Mouse (Mus musculus) urinary bladder, adult 2 months (tissue): ENCODE data around the gene Csmd2. TPM values are rescaled to one million over a fixed set of nuclear protein-coding genes. Genes with fewer than 3 reads are reported as not detected.
"Not testable (repeated sequence)": the region's sequence is repeated elsewhere in the genome, so short reads cannot be mapped to it uniquely, and the experiment has no call there.

Source experiments
- DNase-seq: peaks from one replicate; pipeline ENCODE4 v3.0.0; 2022; ENCODE audit warnings: low spot score
- polyA plus RNA-seq: library from polyadenylated mRNA; depleted of rRNA; stranded (reverse); fragments of >200 nt; gene quantifications from 2 replicates; pipeline ENCODE4 v1.2.3, GENCODE M21; 2012

Gene Csmd2
- polyA plus RNA-seq, 1 experiment, result not detected

- DNase-seq, result no peak
These were observed 496.2 kb downstream of the Csmd2 start for GRCm38 (mm10) chr4:128483891-128484290.

- no peak for DNase-seq
These were observed 497.0 kb downstream of the Csmd2 start for GRCm38 (mm10) chr4:128484679-128485078.

- no peak for DNase-seq
These were observed 502.0 kb downstream of the Csmd2 start for GRCm38 (mm10) chr4:128489521-128490100.

GRCm38 (mm10) chr4:128492055-128492454 lies 504.4 kb downstream of the Csmd2 start:
- DNase-seq, result no peak

DNA sequence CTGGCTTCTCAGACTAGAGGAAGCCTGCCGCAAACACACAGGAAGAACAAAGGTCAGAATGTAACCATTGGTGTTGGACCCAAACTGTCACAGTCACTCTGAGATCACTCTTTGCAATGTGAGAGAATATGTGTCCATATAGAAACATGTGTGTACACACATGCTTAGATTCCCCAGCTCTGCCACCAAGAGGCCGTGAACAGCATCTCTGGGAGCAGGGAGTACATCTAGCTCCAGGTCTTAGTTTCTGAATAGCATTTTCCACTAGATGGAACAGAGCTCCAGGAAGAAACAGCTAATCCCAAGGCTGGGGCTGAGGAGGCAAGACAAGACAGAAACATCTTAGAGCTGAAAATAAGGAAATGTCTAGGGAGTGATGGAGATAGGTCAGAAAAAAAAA lies 512.3 kb downstream of the Csmd2 start:
- DNase-seq, result no peak

- no peak for DNase-seq
These were observed 519.2 kb downstream of the Csmd2 start for GRCm38 (mm10) chr4:128506878-128507277.

DNA sequence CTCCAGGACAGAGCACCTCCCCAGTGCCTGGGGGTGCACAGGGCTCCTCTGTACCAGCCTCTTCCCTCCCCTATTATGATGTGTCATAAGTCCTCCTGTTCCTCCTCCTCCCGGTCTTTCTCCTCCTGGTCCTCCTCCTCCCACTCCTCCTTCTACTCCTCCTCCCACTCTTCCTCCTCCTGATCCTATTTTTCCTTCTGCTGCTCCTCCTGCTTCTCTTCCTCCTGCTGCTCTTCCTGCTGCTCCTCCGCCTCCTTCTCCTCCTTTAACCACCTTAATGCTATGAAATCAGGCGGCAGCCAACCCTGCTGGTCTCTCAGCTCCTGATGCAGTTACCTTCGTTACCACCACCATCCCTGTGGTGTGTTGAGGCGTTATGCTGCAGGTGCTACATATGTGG lies 522.2 kb downstream of the Csmd2 start:
- DNase-seq, result no peak

GRCm38 (mm10) chr4:128514496-128514895 lies 526.8 kb downstream of the Csmd2 start:
- DNase-seq, result no peak

DNA sequence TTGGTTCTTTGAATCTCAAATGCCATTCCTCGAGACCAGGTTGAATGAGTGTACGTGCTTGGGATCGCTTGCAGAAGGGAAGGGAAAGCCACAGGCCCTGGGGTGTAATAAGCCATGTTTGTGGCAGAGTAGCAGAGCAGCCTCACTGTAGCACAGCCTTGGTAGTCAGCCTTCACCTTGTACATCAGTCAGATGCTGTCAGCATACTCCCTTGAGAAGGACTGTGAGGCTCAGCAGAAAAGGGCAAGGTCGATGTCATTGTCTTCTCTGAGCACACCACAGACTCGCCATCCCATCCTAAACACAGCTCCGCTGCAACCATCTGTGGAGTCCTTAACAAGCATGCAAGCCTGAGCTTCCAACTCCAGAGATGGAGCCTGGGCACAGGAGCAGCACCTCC lies 533.6 kb downstream of the Csmd2 start:
- DNase-seq, result no peak

GRCm38 (mm10) chr4:128543378-128543777 lies 555.7 kb downstream of the Csmd2 start:
- no peak for DNase-seq

DNA sequence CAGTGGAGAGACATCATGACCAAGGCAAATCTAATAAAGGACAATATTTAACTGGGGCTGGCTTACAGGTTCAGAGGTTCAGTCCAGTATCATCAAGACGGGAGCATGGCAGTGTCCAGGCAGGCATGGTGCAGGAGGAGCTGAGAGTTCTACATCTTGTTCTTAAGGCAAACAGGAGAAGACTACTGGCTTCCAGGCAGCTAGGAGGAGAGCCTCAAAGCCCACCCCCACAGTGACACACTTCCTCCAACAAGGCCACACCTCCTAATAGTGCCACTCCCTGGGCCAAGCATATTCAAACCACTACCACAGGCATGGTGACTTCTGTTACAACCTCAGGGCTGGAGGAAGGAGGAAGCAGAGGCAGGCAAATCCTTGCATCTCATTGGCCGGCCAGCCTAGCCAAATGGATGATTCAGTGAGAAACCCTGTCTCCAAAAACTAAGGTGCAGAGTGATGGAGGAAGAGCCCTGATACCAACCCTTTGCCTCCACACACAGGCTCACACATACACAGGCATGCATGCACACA lies 556.4 kb downstream of the Csmd2 start:
- DNase-seq, result not testable (repeated sequence)

- no peak for DNase-seq
These were observed 563.1 kb downstream of the Csmd2 start for GRCm38 (mm10) chr4:128550756-128551155.

DNA sequence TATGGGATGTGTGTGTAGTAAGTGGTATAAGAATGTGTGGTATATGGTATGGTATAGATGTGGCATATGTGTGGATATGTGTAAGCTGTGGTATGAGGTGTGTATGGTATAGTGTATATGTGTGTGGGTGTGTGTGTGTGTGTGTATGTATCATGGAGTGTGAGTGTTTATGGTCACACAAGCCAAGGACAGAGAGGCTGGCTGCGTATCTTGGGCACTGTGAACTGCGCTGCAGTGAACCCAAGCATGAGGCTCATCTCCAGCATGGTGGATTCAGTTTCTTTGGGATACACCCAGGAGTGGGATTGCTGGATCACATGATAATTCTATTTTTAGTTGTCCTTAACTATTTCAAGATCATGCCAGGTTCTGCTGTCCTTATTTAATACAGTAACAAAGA lies 566.5 kb downstream of the Csmd2 start:
- DNase-seq, result no peak

DNA sequence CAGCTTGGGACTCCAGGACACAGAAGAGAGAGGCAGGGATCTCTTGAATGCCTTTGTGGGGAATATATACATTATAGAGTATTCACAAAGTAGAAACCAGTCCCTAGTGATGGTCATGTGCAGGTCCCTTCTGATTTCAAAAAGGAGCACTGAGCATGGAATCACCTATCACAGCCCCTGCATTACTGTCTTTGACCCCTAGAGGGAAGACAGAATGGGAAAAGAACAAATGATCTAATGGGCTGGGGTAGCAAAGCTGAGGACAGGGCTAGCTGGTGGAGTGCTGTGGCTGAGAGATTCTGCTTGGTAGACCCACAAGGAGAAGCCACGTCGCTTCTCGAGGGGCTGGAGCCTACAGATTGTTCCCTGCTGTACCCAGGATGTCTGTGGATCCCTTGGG lies 572.7 kb downstream of the Csmd2 start:
- no peak for DNase-seq

- no peak for DNase-seq
These were observed 588.2 kb downstream of the Csmd2 start for GRCm38 (mm10) chr4:128575811-128576210.

GRCm38 (mm10) chr4:128579182-128579581 lies 591.5 kb downstream of the Csmd2 start:
- DNase-seq, result no peak

- no peak for DNase-seq
These were observed 605.6 kb downstream of the Csmd2 start for GRCm38 (mm10) chr4:128593286-128593685.

DNA sequence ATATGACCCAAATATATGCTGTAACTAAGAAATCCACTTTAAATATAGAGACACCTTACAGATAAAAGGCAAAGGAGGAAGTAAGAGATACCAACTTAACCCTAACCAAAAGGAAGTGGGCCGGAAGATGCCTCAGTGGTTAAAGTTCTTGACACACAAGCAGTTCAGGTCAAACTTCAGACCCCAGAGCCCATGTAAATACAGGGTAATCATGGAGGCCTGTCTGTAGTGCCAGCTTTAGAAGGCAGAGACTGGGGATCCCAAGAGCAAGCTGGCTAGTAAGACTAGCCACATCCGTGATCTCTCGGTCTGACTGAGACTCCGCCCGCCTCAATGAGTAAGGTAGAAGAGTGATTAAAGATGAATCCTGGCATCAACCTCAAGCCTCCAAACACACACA lies 606.4 kb downstream of the Csmd2 start:
- DNase-seq, result no peak

- no peak for DNase-seq
These were observed 610.3 kb downstream of the Csmd2 start for GRCm38 (mm10) chr4:128597801-128598560.

DNA sequence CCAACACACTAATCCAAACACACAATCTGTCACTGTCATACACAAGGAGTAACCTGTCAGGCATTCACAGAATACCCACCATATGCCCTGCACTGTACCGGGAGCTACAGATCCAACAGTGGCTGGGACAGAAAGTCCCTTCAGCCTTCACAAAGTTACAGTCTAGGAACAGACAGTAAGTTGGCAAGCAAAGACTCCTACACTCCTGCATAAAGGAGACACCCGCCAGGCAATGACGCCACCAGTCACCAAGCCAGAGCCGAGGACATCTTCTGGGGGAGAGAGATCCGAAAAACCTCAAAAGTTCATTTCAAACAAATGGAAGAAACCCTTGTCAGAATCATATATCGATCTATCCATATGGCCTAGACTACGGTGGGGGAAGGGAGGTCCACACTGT lies 618.9 kb downstream of the Csmd2 start:
- no peak for DNase-seq

DNA sequence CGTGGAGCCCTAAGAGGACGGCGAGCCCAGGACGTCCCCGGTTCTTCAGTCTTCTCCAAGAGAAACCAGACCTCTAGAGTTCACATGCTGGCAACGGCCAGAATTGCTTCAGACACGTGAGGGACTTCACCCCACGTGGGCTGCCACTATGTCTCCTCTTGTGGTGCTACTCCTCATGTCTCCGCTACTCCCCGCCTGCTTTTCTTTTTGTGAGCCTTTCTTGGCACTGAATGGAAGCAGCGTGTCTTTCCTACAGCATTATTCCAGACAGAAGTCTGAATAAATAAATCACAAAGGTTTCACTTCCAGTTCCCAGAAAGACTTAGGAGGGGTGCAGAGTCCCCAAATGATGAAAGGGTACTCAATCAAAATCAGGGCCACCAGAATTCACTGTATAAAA lies 620.0 kb downstream of the Csmd2 start:
- DNase-seq, result no peak

- no peak for DNase-seq
These were observed 621.7 kb downstream of the Csmd2 start for GRCm38 (mm10) chr4:128609276-128609924.

- peak; percentile 65 for DNase-seq
These were observed 622.3 kb downstream of the Csmd2 start, which contains the start of gene Zscan20 for GRCm38 (mm10) chr4:128609925-128610402. TSS of gene Zscan20 (minus strand) at chr4:128610098.
